Mouse (Mus musculus): ENCODE data around the gene Ppp1r9a. TPM values are rescaled to one million over a fixed set of nuclear protein-coding genes. Genes with fewer than 3 reads are reported as not detected.
"Not testable (repeated sequence)": the region's sequence is repeated elsewhere in the genome, so short reads cannot be mapped to it uniquely, and the experiment has no call there.

Ppp1r9a gene
- polyA plus RNA-seq, 2 experiments = 18.9 to 33.8 TPM

- Histone ChIP-seq H3K4me1 (ENCODE audit: control insufficient read depth, insufficient read depth, low read length) (no peaks in the 10 kb centered on the region), H3K9me3 (ENCODE audit: control insufficient read depth, low read length) (no peaks in the 10 kb centered on the region), H3K27ac (replicated peaks; ENCODE audit: low read depth, low read length) (no peak overlapping the region), H3K4me3 (replicated peaks; ENCODE audit: low read length) (no peak overlapping the region), H3K4me2 (replicated peaks; ENCODE audit: low read depth, low read length, severe bottlenecking) (no peak overlapping the region), H3K27me3 (ENCODE audit: control insufficient read depth, insufficient read depth, low read length) (no peaks in the 10 kb centered on the region), H3K9ac (ENCODE audit: low read depth, low read length, severe bottlenecking) (no peak overlapping the region), H3K36me3 (ENCODE audit: control insufficient read depth, insufficient read depth, low read length) (no peaks in the 10 kb centered on the region)
- WGBS = 35% methylated on average over 11 of the region's 11 CpGs
- no peak for ATAC-seq (ENCODE audit: low FRiP score, low read depth)
- no peak for TF ChIP-seq POLR2A (IDR thresholded peaks at IDR 0.05; ENCODE audit: borderline replicate concordance, extremely low read depth, insufficient read depth, insufficient read length)
- no peak for DNase-seq (ENCODE audit: low spot score)
These were observed 10.3 kb upstream of the Ppp1r9a start for GRCm38 (mm10) chr6:4892417-4892816.

DNA sequence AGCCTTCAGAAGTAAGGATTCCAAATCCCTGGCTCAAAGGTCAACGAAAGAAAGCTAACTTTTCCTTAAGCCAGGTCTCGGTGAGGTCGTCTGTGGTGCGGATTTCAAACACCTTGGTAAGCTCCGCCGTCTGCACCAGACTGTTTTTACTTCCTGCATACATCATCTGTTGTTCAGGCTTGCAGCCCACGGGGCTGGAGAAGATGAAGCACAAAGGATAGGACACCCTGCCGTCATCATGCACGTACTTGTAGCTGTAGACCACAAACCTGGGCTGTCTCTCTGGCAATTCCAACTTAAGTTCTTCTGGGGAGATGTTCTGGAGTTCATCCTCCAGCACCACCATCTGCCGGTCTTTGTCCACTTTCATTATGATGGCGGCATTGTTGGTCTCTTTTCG is 9.4 kb upstream of the Ppp1r9a start:
- not testable (repeated sequence) for ATAC-seq (ENCODE audit: low FRiP score, low read depth); H3K27ac ChIP-seq (replicated peaks; ENCODE audit: low read depth, low read length); H3K27me3 ChIP-seq (ENCODE audit: control insufficient read depth, insufficient read depth, low read length); H3K4me3 ChIP-seq (replicated peaks; ENCODE audit: low read length); DNase-seq (ENCODE audit: low spot score); H3K4me2 ChIP-seq (replicated peaks; ENCODE audit: low read depth, low read length, severe bottlenecking); H3K36me3 ChIP-seq (ENCODE audit: control insufficient read depth, insufficient read depth, low read length); H3K9ac ChIP-seq (ENCODE audit: low read depth, low read length, severe bottlenecking); H3K4me1 ChIP-seq (ENCODE audit: control insufficient read depth, insufficient read depth, low read length); H3K9me3 ChIP-seq (ENCODE audit: control insufficient read depth, low read length)
- WGBS = 57% methylated on average over 12 of the region's 12 CpGs

GRCm38 (mm10) chr6:4899906-4900305 is 2.8 kb upstream of the Ppp1r9a start:
- no peak for ATAC-seq (ENCODE audit: low FRiP score, low read depth)
- Histone ChIP-seq H3K4me1 (ENCODE audit: control insufficient read depth, insufficient read depth, low read length) (peaks cover 7% of the 10 kb centered on the region; the same call in 1 of the 2 replicates), H3K4me2 (replicated peaks; ENCODE audit: low read depth, low read length, severe bottlenecking) (no peak overlapping the region), H3K9me3 (ENCODE audit: control insufficient read depth, low read length) (no peaks in the 10 kb centered on the region), H3K27me3 (ENCODE audit: control insufficient read depth, insufficient read depth, low read length) (no peaks in the 10 kb centered on the region), H3K27ac (replicated peaks; ENCODE audit: low read depth, low read length) (no peak overlapping the region), H3K9ac (ENCODE audit: low read depth, low read length, severe bottlenecking) (no peak overlapping the region), H3K4me3 (replicated peaks; ENCODE audit: low read length) (no peak overlapping the region), H3K36me3 (ENCODE audit: control insufficient read depth, insufficient read depth, low read length) (no peaks in the 10 kb centered on the region)
- 67% methylated on average over 6 of the region's 6 CpGs for WGBS
- TF ChIP-seq POLR2A (IDR thresholded peaks at IDR 0.05; ENCODE audit: borderline replicate concordance, extremely low read depth, insufficient read depth, insufficient read length) = no peak
- no peak for DNase-seq (ENCODE audit: low spot score)

DNA sequence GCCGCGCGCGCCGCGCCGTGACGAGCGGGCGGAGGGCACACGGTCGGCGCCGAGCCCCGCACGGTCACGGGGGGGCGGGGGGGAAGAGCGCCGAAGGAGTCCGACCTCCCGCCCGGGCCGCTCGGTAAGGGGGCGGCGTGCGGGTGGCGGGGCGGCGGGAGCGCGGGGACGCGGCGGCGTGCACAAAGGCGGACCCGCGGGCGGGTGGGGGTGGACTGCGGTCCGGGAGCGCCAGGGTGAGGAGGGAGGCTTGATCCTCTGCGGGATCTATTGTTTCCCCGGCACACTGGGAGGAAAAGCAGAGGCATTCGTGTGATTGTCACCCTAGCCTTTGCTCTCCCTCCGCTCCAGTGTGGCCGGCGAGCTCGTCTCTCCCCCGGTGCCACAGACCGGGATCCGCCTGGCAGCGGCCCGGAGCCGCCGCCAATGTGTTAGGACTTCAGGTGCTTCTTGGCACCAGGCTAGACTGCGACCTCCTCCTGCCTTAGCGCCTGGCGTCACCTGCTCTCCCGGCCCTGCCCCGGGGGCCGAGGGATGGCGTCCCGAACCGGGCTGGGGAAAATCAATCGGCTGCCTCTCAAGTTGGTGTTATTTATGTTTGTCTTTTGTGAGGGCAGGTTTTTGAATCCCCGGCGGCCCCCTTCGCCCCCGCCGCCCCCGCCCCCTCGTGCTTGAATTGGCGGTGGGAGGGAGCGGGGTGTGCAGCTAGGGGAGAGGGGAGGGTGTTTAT is 773 bp downstream of the Ppp1r9a start:
- Histone ChIP-seq H3K4me2 (replicated peaks; ENCODE audit: low read depth, low read length, severe bottlenecking) (peak overlapping the region; percentile 81), H3K4me3 (replicated peaks; ENCODE audit: low read length) (peak overlapping the region; percentile 78), H3K4me1 (ENCODE audit: control insufficient read depth, insufficient read depth, low read length) (peaks cover 15% of the 10 kb centered on the region), H3K9ac (ENCODE audit: low read depth, low read length, severe bottlenecking) (peak overlapping the region; percentile 97), H3K27me3 (ENCODE audit: control insufficient read depth, insufficient read depth, low read length) (no peaks in the 10 kb centered on the region), H3K36me3 (ENCODE audit: control insufficient read depth, insufficient read depth, low read length) (no peaks in the 10 kb centered on the region), H3K27ac (replicated peaks; ENCODE audit: low read depth, low read length) (peak overlapping the region; percentile 92), H3K9me3 (ENCODE audit: control insufficient read depth, low read length) (no peaks in the 10 kb centered on the region)
- DNase-seq (ENCODE audit: low spot score) = peak; percentile 59
- peak; percentile 79; the same call in 1 of the 2 replicates for TF ChIP-seq POLR2A (IDR thresholded peaks at IDR 0.05; ENCODE audit: borderline replicate concordance, extremely low read depth, insufficient read depth, insufficient read length)
- under 1% methylated on average over 33 of the region's 77 CpGs for WGBS
- ATAC-seq (ENCODE audit: low FRiP score, low read depth) = peak; percentile 79

DNA sequence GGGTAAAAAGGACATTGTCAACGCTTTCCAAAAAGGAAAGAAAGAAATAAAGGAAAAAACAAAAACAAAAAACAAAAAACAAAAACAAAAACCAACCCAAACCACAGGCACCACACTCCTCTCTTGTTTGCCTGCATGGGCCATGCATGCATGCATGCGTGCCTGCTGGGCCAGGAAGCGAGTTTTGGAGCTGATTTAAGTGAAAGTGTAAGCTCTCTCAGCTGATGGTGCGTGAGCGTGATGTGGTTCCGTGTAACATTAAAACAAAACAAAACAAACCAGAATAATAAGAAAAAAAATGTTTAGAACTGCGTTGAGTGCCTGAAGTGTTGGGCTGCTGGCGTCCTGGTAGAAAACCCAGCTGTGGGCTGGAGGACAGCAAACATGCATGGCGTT is 1.3 kb downstream of the Ppp1r9a start:
- Histone ChIP-seq H3K4me2 (replicated peaks; ENCODE audit: low read depth, low read length, severe bottlenecking) (peak overlapping the region; percentile 81), H3K27me3 (ENCODE audit: control insufficient read depth, insufficient read depth, low read length) (no peaks in the 10 kb centered on the region), H3K36me3 (ENCODE audit: control insufficient read depth, insufficient read depth, low read length) (no peaks in the 10 kb centered on the region), H3K27ac (replicated peaks; ENCODE audit: low read depth, low read length) (peak overlapping the region; percentile 92), H3K9ac (ENCODE audit: low read depth, low read length, severe bottlenecking) (peak overlapping the region; percentile 97), H3K4me1 (ENCODE audit: control insufficient read depth, insufficient read depth, low read length) (peaks cover 15% of the 10 kb centered on the region), H3K9me3 (ENCODE audit: control insufficient read depth, low read length) (no peaks in the 10 kb centered on the region), H3K4me3 (replicated peaks; ENCODE audit: low read length) (peak overlapping the region; percentile 78)
- ATAC-seq (ENCODE audit: low FRiP score, low read depth) (no peak), DNase-seq (ENCODE audit: low spot score) (no peak)
- WGBS = 2% methylated on average over 9 of the region's 9 CpGs
- TF ChIP-seq POLR2A (IDR thresholded peaks at IDR 0.05; ENCODE audit: borderline replicate concordance, extremely low read depth, insufficient read depth, insufficient read length) = no peak
